Mouse (Mus musculus) gastrocnemius, postnatal 25 days (tissue): ENCODE results near the gene Clec1a. TPM values are rescaled to one million over a fixed set of nuclear protein-coding genes. Genes with fewer than 3 reads are reported as not detected.
"Not testable (repeated sequence)": the region's sequence is repeated elsewhere in the genome, so short reads cannot be mapped to it uniquely, and the experiment has no call there.

Experiments used
- DNase-seq: peaks from one replicate; pipeline ENCODE4 v3.0.0; 2022
- long read RNA-seq, 2 experiments: library from polyadenylated mRNA; stranded (forward); transcript quantifications; one replicate each; pipeline ENCODE4 v2.0.0; 2021
- total RNA-seq, 2 experiments: library from RNA; stranded (reverse); gene quantifications; 1 replicate in 1 of 2; 2 replicates in 1 of 2; pipeline ENCODE4 v1.2.3; 2021

Gene Clec1a
- total RNA-seq, result 1 to 10 TPM; 2.4 to 2.5 TPM
- long read RNA-seq, experiment 1, partial matches to known transcripts, result 0 of 2 reads
- long read RNA-seq, experiment 1, other reads (novel, unspliced or antisense), result 2 of 2 reads
- long read RNA-seq, experiment 2, partial matches to known transcripts, result 0 of 5 reads
- long read RNA-seq, experiment 2, other reads (novel, unspliced or antisense), result 2 of 5 reads

GRCm38 (mm10) chr6:129451411-129452039 is at the start of gene Clec1a:
TSS of gene Clec1a (minus strand) at chr6:129452000.
- DNase-seq, result peak; percentile 34

GRCm38 (mm10) chr6:129499516-129499915 is 47.7 kb upstream of the Clec1a start:
- not testable (repeated sequence) for DNase-seq

GRCm38 (mm10) chr6:129497345-129498218 is 45.8 kb upstream of the Clec1a start:
- DNase-seq, result no peak

- no peak for DNase-seq
These were observed 43.1 kb upstream of the Clec1a start for GRCm38 (mm10) chr6:129494924-129495323.

- no peak for DNase-seq
These were observed 28.5 kb upstream of the Clec1a start for GRCm38 (mm10) chr6:129480089-129480958.

- no peak for DNase-seq
These were observed 24.8 kb upstream of the Clec1a start for GRCm38 (mm10) chr6:129476404-129477126.

GRCm38 (mm10) chr6:129472627-129473026 is 20.8 kb upstream of the Clec1a start:
- no peak for DNase-seq

GRCm38 (mm10) chr6:129471386-129471785 is 19.6 kb upstream of the Clec1a start:
- DNase-seq, result no peak

- DNase-seq, result peak; percentile 15
These were observed 2.1 kb downstream of the Clec1a start for GRCm38 (mm10) chr6:129449743-129450142.

- no peak for DNase-seq
These were observed 13.8 kb downstream of the Clec1a start for GRCm38 (mm10) chr6:129438033-129438432.

GRCm38 (mm10) chr6:129436025-129436424 is 15.8 kb downstream of the Clec1a start:
- no peak for DNase-seq

- DNase-seq, result no peak
These were observed 17.6 kb downstream of the Clec1a start for GRCm38 (mm10) chr6:129434239-129434638.

- no peak for DNase-seq
These were observed 24.5 kb downstream of the Clec1a start for GRCm38 (mm10) chr6:129427281-129427680.

- DNase-seq, result no peak
These were observed 26.0 kb downstream of the Clec1a start for GRCm38 (mm10) chr6:129425812-129426211.

- no peak for DNase-seq
These were observed 26.6 kb downstream of the Clec1a start for GRCm38 (mm10) chr6:129425217-129425616.

- peak; percentile 43 for DNase-seq
These were observed 28.1 kb downstream of the Clec1a start for GRCm38 (mm10) chr6:129423734-129424072.

- DNase-seq, result peak; percentile 28
These were observed 28.6 kb downstream of the Clec1a start for GRCm38 (mm10) chr6:129423040-129423733.

GRCm38 (mm10) chr6:129422311-129422710 is 29.5 kb downstream of the Clec1a start:
- DNase-seq, result no peak

GRCm38 (mm10) chr6:129414177-129414576 is 37.6 kb downstream of the Clec1a start:
- DNase-seq, result no peak

GRCm38 (mm10) chr6:129408562-129408961 is 43.2 kb downstream of the Clec1a start, which contains the start of gene Clec9a:
TSS of gene Clec9a (plus strand) at chr6:129408862.
- DNase-seq, result no peak

- peak; percentile 21 for DNase-seq
These were observed 44.5 kb downstream of the Clec1a start for GRCm38 (mm10) chr6:129407324-129407723.
